Mouse (Mus musculus): ENCODE measurements around the gene Ddx43.

Ddx43 gene

DNA sequence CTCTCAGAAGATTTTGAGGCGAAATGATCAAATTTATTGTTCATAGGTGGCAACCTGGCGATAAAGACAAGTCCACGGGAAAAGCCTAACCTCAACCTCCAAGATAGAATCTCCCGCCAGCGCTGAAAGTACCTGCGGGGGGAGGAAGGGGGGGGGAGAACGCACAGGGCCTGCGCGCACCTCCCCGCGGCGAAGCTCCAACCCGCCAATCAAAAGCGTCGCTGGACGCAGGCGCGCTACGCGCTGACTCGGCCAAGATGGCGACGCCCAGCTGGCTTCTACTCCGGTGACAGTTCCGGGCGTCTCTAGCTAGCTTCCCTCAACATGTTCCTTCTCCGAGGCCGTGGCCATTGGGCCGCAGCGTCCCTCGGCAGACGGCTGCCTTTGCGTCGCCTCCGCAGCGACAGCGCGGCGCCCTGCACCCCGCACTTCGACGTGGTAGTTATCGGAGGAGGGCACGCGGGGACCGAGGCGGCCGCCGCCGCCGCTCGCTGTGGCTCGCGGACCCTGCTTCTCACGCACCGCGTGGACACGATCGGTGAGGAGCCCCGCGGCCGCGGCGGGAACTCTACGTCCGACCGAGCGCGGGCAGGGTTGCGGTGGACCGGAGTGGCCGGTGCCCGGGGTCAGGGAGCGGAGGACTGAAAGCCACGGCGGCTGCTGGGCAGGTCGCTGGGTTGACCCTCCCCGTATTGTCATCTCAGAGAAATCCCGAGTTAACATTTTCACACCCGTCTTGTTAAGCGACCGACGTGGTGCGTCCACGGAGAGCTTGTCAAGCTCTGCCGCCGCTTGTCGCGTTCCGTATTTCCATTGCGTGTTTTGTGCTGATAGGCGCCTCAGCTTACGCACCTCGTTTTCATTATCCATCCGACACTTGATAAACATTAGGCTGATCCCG lies 52.6 kb downstream of the Ddx43 start, which contains the start of the genes Mto1 and Gm17324:
TSS of gene Mto1 (plus strand) at position 236 of the 901 bp plus-strand sequence.
TSS of gene Gm17324 (minus strand) at position 814 of the 901 bp plus-strand sequence.
- DNase-seq: peak; percentile 89

DNA sequence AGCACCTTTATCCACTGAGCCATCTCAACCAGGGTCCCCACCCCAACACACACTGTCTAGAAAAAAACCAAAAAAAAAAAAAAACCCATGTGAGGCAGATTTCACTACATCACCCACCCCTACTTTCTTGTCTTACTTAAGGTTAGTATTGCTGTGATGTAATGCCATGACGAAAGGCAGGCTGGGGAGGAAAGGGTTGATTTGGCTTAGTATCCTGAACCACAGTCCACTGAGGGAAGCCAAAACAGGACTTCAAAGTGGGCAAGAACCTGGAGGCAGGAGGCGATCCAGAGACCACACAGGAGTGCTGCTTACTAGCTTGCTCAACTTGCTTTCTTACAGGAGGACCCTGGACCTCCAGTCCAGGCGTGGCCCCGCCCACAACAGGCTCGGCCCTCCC lies 54.8 kb downstream of the Ddx43 start:
- no peak for DNase-seq

DNA sequence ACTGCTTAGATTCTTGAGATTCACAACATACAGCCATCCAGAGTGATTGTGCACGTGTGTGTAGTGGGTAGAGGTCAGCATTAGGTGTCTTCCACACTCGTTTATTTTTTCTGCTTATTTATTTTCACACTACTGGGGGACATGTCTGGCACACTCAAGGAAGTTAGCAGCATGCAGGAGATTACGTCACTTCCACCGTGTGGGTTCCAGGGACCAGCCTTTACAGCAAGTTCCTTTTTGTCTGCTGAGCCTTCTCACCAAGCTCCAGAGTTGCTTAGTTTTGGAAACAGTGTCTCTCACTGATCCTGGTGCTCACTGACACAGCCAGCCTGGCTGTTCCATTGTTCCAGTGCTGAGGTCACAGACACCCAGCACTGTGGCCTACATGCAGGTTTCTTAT lies 55.8 kb downstream of the Ddx43 start:
- DNase-seq: no peak

DNA sequence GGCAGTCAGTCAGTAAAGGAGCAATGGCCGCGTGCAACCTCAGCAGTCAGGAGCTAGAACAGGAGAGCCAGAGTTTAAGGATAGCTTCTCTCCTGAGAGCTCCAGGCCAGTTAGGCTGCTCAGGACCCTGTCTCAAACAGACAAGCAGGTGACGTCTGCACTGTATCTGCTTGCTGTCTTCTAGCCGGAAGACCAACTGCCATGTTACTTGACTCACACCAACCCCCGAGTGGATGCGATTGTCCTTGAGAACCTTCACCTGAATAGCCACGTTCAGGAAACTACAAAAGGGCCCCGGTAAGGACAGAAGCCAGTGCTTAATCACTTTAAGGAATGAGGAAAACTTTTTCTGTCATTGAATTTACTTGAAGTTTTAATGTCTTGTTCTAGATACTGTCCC lies 61.4 kb downstream of the Ddx43 start:
- no peak for DNase-seq

DNA sequence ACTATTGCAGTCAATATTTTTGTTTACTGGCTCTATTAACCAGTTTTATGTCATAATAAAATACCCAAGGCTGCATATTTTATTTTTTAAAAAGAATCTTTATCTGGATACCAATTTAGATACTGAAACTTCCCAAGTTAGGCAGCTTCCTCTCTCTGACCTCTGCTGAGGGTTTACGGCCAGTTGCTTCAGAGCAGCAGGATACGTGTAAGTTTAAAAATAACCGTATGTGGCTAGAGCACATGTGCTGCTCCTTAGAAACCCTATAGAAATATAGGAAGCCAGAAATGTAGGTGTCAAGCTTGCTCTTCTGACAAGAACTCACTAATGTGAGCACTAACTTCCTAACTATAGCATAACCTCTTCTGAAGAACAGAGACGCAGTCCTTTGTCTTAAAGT lies 67.8 kb downstream of the Ddx43 start:
- no peak for DNase-seq

DNA sequence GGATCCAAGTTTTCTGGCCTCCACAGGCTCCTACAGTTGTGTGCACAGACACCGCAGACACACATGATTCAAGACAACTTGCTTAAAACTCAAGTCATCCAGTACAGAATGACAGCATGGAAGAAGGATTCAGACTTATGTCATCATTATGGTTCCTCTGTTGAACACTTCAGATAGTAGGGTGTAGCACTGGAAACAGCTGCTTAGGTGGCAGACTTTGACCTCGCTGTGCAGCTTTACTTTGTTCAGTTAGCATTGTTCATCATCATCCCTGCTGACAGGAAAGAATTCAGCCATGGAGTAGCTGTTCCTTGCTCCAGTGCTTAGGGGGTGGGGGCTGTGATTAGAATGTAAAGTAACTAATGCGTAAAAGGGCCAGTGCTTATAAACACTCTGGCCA lies 70.1 kb downstream of the Ddx43 start:
- no peak for DNase-seq

All from right cerebral cortex, adult 18-20 months (tissue).